Mouse (Mus musculus): ENCODE results near the gene Dlgap4. TPM values are rescaled to one million over a fixed set of nuclear protein-coding genes. Genes with fewer than 3 reads are reported as not detected.

The Dlgap4 gene
- polyA plus RNA-seq, 1 experiment from 2014 or later = 126 TPM

DNA sequence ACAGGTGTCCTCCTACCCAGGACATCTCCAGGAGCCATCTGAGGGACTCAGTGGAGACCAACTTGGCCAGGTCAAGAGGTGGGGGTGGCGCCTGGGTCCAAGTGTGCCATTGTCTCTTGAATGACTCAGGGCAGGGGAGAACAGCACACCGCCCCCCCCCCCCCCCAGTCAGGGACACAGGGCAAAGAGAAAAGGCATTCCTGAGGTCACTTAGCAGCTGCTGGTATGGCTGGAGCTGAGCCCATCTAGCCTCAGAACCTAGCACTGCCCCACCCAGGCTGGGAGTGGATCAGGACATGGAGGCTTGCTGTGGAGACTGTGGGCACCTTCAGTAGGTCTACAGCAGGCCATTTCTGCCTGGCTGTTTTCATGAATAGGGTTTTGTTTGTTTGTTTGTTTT is 9.7 kb downstream of the Dlgap4 start:
- 87% methylated on average over 2 of the region's 2 CpGs for WGBS
- no peaks in the 10 kb centered on the region for H3K9me3 ChIP-seq

DNA sequence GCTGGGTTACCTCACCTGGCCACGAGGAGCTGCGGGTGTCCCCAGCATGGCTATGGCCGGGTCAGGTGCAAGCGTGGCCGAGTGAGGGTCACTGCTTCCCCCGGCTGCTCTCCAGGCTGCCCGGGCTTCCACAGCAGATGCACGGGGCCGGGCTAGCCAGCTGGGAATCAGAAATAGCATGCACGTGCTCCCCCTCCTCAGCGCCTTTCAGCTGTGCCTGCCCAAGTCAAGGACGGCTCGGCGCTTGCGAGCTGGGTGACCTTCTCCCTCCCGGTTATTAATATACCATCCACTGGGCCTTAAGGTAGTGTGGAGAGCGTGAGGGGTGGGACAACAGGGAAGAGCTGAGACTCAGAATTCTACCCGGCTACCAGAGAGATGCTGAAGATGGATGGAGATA is 11.8 kb downstream of the Dlgap4 start:
- WGBS = 90% methylated on average over 18 of the region's 18 CpGs
- Histone ChIP-seq H3K4me1 (no peaks in the 10 kb centered on the region), H3K4me3 (no peak overlapping the region), H3K27me3 (ENCODE audit: poor library complexity, severe bottlenecking) (no peaks in the 10 kb centered on the region), H3K36me3 (replicated peaks) (no peaks in the 10 kb centered on the region), H3K9me3 (no peaks in the 10 kb centered on the region; the same call in 1 of the 2 replicates), H3K27ac (no peak overlapping the region)
- DNase-seq (ENCODE audit: extremely low spot score, low spot score) = no peak

More for the DNA sequence above, 9.7 kb downstream of the Dlgap4 start:
- H3K27me3 ChIP-seq (ENCODE audit: poor library complexity, severe bottlenecking) = peaks cover 14% of the 10 kb centered on the region
- H3K4me1 ChIP-seq = no peaks in the 10 kb centered on the region
- no peak overlapping the region for H3K4me3 ChIP-seq
- DNase-seq (ENCODE audit: extremely low spot score, low spot score) = no peak
- no peak overlapping the region for H3K27ac ChIP-seq
- no peaks in the 10 kb centered on the region for H3K36me3 ChIP-seq (replicated peaks)

DNA sequence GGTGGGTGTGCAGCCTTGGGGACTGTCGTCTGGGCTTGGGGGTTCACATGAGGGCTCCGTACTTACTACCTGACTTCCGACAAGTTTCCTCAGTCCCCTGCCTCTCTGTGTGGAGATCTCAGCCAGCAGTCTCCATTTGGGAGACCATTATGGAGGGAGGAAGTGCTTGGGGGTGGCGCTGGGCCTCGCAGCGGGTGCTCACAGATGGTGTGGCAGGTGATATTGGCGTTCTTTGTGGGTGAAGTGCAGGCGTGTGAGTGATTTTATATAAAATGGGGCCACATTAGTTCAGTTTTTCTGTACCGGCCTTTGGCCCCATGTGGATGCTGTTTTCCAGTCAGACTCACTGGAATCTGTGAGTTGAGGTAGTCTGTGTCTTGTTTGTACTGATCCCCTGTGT is 12.6 kb downstream of the Dlgap4 start:
- Histone ChIP-seq H3K4me1 (no peaks in the 10 kb centered on the region), H3K27ac (no peak overlapping the region), H3K27me3 (ENCODE audit: poor library complexity, severe bottlenecking) (no peaks in the 10 kb centered on the region), H3K9me3 (no peaks in the 10 kb centered on the region; the same call in 1 of the 2 replicates), H3K36me3 (replicated peaks) (no peaks in the 10 kb centered on the region), H3K4me3 (no peak overlapping the region)
- WGBS = 89% methylated on average over 9 of the region's 9 CpGs
- DNase-seq (ENCODE audit: extremely low spot score, low spot score) = no peak

DNA sequence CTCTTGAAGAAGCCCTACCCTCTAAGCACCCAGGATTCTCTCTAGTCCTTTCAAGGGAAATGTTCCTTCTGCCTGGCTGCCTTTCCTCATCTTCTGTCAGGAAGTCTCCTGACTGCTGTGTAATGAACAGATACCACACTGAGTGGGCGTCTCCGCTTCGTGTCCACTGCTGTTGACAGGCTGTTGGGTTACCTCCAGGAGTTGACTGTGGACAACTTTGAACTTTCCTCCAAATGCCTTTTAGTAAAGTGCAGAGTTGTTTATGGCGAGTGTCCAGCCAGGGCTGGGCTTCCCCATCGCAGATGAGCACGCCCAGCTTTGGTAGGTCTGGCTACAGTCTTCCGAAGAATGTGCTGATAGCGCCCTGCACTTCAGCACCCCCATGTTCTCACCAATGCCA is 13.0 kb downstream of the Dlgap4 start:
- WGBS = 90% methylated on average over 8 of the region's 8 CpGs
- H3K9me3 ChIP-seq = no peaks in the 10 kb centered on the region; the same call in 1 of the 2 replicates
- H3K27ac ChIP-seq = no peak overlapping the region
- no peak overlapping the region for H3K4me3 ChIP-seq
- no peaks in the 10 kb centered on the region for H3K36me3 ChIP-seq (replicated peaks)
- no peaks in the 10 kb centered on the region for H3K27me3 ChIP-seq (ENCODE audit: poor library complexity, severe bottlenecking)
- DNase-seq (ENCODE audit: extremely low spot score, low spot score) = no peak
- H3K4me1 ChIP-seq = no peaks in the 10 kb centered on the region

DNA sequence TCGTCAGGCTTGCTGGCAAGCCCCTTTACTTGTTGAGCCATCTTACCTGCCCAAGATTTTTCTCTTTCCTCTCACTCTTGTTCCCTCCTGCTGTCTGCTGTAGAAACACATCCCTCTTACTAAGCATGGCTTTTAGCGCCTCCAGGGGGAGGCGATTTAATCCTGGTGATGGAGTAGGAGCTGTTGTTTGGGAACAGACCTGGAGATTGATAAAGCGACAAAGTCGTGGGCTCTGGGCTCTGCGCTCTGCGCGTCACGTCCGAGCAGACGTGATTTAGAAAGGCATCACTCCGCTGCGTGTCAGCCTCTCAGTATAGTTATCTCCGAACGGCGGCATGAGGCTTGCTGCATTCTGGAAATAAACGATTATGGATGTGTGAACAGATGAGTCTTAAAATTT is 14.4 kb downstream of the Dlgap4 start:
- Histone ChIP-seq H3K4me1 (no peaks in the 10 kb centered on the region), H3K36me3 (replicated peaks) (no peaks in the 10 kb centered on the region), H3K4me3 (no peak overlapping the region), H3K9me3 (no peaks in the 10 kb centered on the region; the same call in 1 of the 2 replicates), H3K27me3 (ENCODE audit: poor library complexity, severe bottlenecking) (no peaks in the 10 kb centered on the region), H3K27ac (no peak overlapping the region)
- 84% methylated on average over 17 of the region's 17 CpGs for WGBS
- DNase-seq (ENCODE audit: extremely low spot score, low spot score) = no peak

DNA sequence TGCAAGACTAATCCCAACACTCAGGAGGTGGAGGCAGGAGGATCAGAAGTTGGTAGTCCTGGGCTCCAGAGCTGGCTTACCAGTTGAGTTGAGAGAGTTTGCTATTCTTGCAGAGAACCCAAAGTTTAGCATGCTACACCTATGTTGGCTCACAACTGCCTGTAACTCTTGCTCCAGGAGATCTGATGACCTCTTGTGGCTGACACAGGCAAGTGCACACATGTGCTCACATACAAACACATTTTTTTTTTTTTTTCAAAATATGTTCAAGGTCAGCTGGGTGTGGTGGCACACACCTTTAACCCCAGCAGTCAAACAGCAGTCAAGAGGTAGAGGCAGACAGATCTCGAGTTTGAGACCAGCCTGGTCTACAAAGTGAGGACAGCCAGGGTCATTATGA is 16.8 kb downstream of the Dlgap4 start:
- no peak for DNase-seq (ENCODE audit: extremely low spot score, low spot score)
- H3K36me3 ChIP-seq (replicated peaks) = no peaks in the 10 kb centered on the region
- H3K27me3 ChIP-seq (ENCODE audit: poor library complexity, severe bottlenecking) = no peaks in the 10 kb centered on the region
- H3K4me3 ChIP-seq = no peak overlapping the region
- 90% methylated on average over 1 of the region's 1 CpGs for WGBS
- H3K9me3 ChIP-seq = no peaks in the 10 kb centered on the region; the same call in 1 of the 2 replicates
- no peaks in the 10 kb centered on the region for H3K4me1 ChIP-seq
- H3K27ac ChIP-seq = no peak overlapping the region

DNA sequence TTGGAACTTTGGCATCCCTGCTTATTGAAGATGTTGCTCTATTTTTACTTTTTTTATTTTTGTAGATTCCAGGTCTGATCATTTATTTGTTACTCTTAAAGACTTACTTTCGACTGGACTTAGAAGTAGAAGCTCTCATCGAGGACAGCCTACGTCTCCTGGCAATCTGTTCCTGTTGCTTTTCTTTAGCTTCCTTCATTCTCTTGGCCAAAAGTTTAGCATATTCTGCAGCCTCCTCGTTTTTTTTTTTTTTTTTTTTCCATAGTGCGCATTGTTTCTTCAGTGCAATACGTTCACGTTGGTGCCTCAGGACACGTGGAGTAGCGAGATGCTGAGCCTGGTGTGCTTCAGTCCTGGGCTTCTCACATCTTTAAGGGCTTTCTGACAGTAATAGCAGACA is 19.2 kb downstream of the Dlgap4 start:
- no peak overlapping the region for H3K4me3 ChIP-seq
- H3K27ac ChIP-seq = no peak overlapping the region
- DNase-seq (ENCODE audit: extremely low spot score, low spot score) = no peak
- no peaks in the 10 kb centered on the region for H3K36me3 ChIP-seq (replicated peaks)
- H3K27me3 ChIP-seq (ENCODE audit: poor library complexity, severe bottlenecking) = no peaks in the 10 kb centered on the region
- H3K9me3 ChIP-seq = no peaks in the 10 kb centered on the region; the same call in 1 of the 2 replicates
- WGBS = 90% methylated on average over 9 of the region's 9 CpGs
- no peaks in the 10 kb centered on the region for H3K4me1 ChIP-seq

DNA sequence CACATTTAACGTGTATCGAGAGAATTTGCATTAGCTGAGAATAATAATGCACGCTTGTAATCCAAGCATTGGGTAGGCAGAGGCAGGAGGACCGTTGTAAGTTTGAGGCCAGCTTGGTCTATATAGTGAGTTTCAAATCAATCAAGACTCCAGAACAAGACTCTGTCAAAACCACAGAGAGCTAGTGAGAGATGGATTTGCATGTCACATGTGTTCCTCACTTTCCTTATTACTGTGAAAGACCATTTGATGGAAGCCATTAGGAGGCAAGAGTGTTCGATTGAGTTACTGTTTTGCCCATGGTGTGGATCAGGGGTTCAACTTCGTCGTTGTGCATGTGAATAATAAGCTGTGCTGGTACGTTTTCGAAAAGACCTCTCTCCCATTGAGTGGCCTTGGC is 21.6 kb downstream of the Dlgap4 start:
- WGBS = 92% methylated on average over 9 of the region's 9 CpGs
- H3K36me3 ChIP-seq (replicated peaks) = no peaks in the 10 kb centered on the region

DNA sequence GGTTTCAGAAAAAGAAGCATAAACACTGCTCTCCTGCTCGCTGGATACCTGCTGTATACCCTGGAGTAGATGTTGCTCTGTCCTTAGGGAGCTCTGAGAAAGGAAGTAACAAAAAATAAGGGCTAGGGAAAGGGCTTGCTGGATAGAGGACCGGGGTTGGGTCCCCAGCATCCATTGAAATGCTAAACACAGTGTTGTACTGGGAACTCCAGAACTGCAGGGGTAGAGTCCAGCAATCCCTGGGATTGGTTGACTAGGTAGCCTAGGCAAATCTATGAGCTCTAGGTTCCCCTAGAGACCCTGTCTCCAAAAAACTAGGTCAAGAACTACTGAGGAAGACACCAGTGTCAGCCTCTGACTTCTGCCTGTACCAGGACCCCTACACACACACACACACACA is 27.6 kb downstream of the Dlgap4 start:
- 48% methylated on average over 2 of the region's 2 CpGs for WGBS
- no peak overlapping the region for H3K27ac ChIP-seq
- peaks cover 26% of the 10 kb centered on the region for H3K4me1 ChIP-seq
- H3K4me3 ChIP-seq = no peak overlapping the region
- no peaks in the 10 kb centered on the region for H3K9me3 ChIP-seq
- no peaks in the 10 kb centered on the region for H3K27me3 ChIP-seq (ENCODE audit: poor library complexity, severe bottlenecking)
- DNase-seq (ENCODE audit: extremely low spot score, low spot score) = no peak
- no peaks in the 10 kb centered on the region for H3K36me3 ChIP-seq (replicated peaks)

More for the DNA sequence above, 21.6 kb downstream of the Dlgap4 start:
- Histone ChIP-seq H3K27me3 (ENCODE audit: poor library complexity, severe bottlenecking) (no peaks in the 10 kb centered on the region), H3K9me3 (no peaks in the 10 kb centered on the region; the same call in 1 of the 2 replicates), H3K4me1 (no peaks in the 10 kb centered on the region), H3K27ac (no peak overlapping the region), H3K4me3 (no peak overlapping the region)
- no peak for DNase-seq (ENCODE audit: extremely low spot score, low spot score)

DNA sequence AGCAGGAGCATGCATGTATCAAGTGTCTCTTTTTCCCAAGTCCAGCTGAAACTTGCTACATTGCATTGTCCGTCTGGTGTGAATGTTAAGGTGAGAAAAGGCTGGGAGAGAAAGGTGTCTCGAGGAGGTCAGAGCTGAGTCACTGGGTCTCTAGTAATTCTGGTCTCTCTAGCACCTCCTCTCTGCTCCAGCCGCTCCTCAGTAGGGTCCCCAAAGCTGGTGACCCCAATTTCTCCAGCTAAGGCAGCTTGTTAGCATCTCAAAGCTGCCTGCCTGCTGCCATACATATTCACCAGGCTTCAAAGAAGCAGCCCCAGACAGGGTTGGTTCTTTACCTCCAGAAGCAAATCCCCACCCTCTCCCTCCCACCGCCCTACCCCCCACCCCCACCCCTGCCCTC is 29.4 kb downstream of the Dlgap4 start:
- H3K4me1 ChIP-seq = peaks cover 31% of the 10 kb centered on the region
- WGBS = 21% methylated on average over 4 of the region's 4 CpGs
- DNase-seq (ENCODE audit: extremely low spot score, low spot score) = no peak
- H3K4me3 ChIP-seq = no peak overlapping the region
- no peaks in the 10 kb centered on the region for H3K36me3 ChIP-seq (replicated peaks)
- H3K27me3 ChIP-seq (ENCODE audit: poor library complexity, severe bottlenecking) = no peaks in the 10 kb centered on the region
- no peak overlapping the region for H3K27ac ChIP-seq
- H3K9me3 ChIP-seq = no peaks in the 10 kb centered on the region

DNA sequence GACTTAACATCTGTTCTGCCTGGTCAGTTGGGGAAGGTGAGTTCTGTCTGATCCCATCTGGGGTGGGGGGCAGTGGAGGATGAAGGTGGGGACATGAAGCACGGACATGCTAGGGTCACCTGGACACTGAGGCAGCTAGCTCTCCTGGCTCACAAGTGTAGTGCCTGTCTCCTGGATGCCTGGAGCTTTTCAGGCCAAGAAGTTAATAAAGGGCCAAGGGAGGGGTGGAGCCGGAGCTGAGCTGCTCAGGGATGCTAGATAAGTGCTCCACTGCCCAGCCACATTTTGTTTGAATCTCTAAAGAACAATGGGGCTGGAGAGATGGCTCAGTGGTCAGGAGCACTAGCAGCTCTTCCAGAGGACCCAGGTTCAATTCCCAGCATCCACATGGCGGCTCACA is 29.9 kb downstream of the Dlgap4 start:
- Histone ChIP-seq H3K27ac (no peak overlapping the region), H3K27me3 (ENCODE audit: poor library complexity, severe bottlenecking) (no peaks in the 10 kb centered on the region), H3K4me1 (peaks cover 31% of the 10 kb centered on the region), H3K9me3 (no peaks in the 10 kb centered on the region), H3K4me3 (no peak overlapping the region), H3K36me3 (replicated peaks) (no peaks in the 10 kb centered on the region)
- 41% methylated on average over 3 of the region's 3 CpGs for WGBS
- no peak for DNase-seq (ENCODE audit: extremely low spot score, low spot score)

DNA sequence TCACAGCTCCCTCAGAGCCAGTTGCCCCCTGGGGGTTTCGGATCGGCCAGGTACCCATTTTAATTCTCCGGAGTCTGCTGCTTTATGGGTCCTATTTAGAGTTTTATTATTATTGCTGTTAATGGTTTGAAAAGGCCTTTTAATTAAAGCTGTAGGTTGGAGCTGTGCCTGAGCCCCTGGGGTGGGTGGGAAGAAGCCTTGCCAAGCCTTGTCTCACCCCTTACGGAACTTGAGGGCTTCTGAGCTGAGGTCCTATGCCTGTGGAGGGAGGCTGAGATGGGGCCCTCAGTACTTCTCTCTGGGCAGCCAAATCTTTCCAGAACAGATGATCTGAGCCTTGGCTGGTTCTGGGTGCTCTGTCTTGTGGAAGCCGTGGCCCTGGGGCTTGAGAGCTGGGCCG is 31.6 kb downstream of the Dlgap4 start:
- Histone ChIP-seq H3K27ac (no peak overlapping the region), H3K4me3 (no peak overlapping the region), H3K36me3 (replicated peaks) (no peaks in the 10 kb centered on the region), H3K9me3 (no peaks in the 10 kb centered on the region), H3K4me1 (peaks cover 31% of the 10 kb centered on the region), H3K27me3 (ENCODE audit: poor library complexity, severe bottlenecking) (no peaks in the 10 kb centered on the region)
- no peak for DNase-seq (ENCODE audit: extremely low spot score, low spot score)
- 75% methylated on average over 6 of the region's 6 CpGs for WGBS

DNA sequence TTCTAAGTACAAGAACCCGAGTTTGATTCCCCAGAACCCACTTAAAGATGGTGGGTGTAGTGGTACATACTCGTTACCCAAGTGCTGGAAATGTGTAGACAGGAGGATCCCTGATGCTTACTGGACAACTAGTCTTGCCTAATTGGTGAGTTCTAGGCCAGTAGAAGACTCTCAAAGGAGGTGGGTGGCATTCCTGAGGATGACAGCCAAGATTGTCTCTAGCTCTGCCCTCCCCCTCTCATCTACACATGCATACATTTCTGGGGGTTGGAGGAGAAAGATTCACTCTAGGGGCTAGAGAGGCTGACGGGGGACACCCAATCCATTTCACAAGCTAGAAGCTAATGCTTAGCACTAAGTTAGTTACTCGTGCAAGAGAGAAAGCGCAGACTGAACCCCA is 33.4 kb downstream of the Dlgap4 start:
- H3K4me1 ChIP-seq = peaks cover 31% of the 10 kb centered on the region
- no peak overlapping the region for H3K27ac ChIP-seq
- H3K27me3 ChIP-seq (ENCODE audit: poor library complexity, severe bottlenecking) = no peaks in the 10 kb centered on the region
- DNase-seq (ENCODE audit: extremely low spot score, low spot score) = no peak
- H3K36me3 ChIP-seq (replicated peaks) = no peaks in the 10 kb centered on the region
- H3K4me3 ChIP-seq = no peak overlapping the region
- no peaks in the 10 kb centered on the region for H3K9me3 ChIP-seq
- WGBS = 87% methylated on average over 5 of the region's 5 CpGs

DNA sequence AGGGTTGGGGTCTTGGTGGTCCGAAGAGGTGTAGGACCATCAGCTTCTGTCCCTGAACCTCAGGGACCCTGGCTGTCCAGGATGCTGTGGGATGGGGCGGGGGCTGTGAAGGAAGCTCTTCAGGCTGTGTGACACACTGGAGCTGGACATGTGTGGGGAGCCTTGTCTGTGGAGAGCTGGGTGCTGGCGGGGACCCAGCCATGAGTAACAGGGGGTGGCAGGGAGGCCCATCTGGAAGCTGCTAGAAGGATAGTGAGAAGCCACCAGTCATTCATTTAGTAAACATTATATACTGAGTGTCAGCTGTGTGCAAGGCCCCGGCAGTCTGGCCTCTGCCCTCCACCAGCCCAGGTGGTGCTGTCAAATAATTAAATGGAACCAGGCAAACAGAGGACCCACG is 34.5 kb downstream of the Dlgap4 start:
- 76% methylated on average over 5 of the region's 5 CpGs for WGBS

More for the DNA sequence above, 34.5 kb downstream of the Dlgap4 start:
- no peaks in the 10 kb centered on the region for H3K9me3 ChIP-seq
- H3K36me3 ChIP-seq (replicated peaks) = no peaks in the 10 kb centered on the region
- no peak overlapping the region for H3K27ac ChIP-seq
- no peaks in the 10 kb centered on the region for H3K27me3 ChIP-seq (ENCODE audit: poor library complexity, severe bottlenecking)
- peaks cover 25% of the 10 kb centered on the region for H3K4me1 ChIP-seq
- no peak overlapping the region for H3K4me3 ChIP-seq
- DNase-seq (ENCODE audit: extremely low spot score, low spot score) = no peak
